Mouse (Mus musculus): ENCODE results near the gene Rap1a.

Rap1a gene

GRCm38 (mm10) chr3:105763132-105763851 lies 37.8 kb downstream of the Rap1a start:
- DNase-seq (ENCODE audit: low spot score): no peak

- DNase-seq (ENCODE audit: low spot score): no peak
These were observed 41.1 kb downstream of the Rap1a start for GRCm38 (mm10) chr3:105760063-105760462.

GRCm38 (mm10) chr3:105758658-105759057 lies 42.5 kb downstream of the Rap1a start:
- DNase-seq (ENCODE audit: low spot score): no peak

GRCm38 (mm10) chr3:105758098-105758497 lies 43.0 kb downstream of the Rap1a start:
- DNase-seq (ENCODE audit: low spot score): no peak

GRCm38 (mm10) chr3:105757323-105758083 lies 43.6 kb downstream of the Rap1a start:
- DNase-seq (ENCODE audit: low spot score): no peak

GRCm38 (mm10) chr3:105756505-105756904 lies 44.6 kb downstream of the Rap1a start:
- no peak for DNase-seq (ENCODE audit: low spot score)

GRCm38 (mm10) chr3:105755123-105755522 lies 46.0 kb downstream of the Rap1a start:
- DNase-seq (ENCODE audit: low spot score): no peak

- no peak for DNase-seq (ENCODE audit: low spot score)
These were observed 47.0 kb downstream of the Rap1a start for GRCm38 (mm10) chr3:105754184-105754583.

- no peak for DNase-seq (ENCODE audit: low spot score)
These were observed 50.3 kb downstream of the Rap1a start for GRCm38 (mm10) chr3:105750810-105751209.

- DNase-seq (ENCODE audit: low spot score): no peak
These were observed 54.6 kb downstream of the Rap1a start for GRCm38 (mm10) chr3:105746542-105746941.

- no peak for DNase-seq (ENCODE audit: low spot score)
These were observed 63.5 kb downstream of the Rap1a start for GRCm38 (mm10) chr3:105737666-105738065.

GRCm38 (mm10) chr3:105737070-105737469 lies 64.1 kb downstream of the Rap1a start:
- no peak for DNase-seq (ENCODE audit: low spot score)

GRCm38 (mm10) chr3:105736148-105736547 lies 65.0 kb downstream of the Rap1a start:
- no peak for DNase-seq (ENCODE audit: low spot score)

- no peak for DNase-seq (ENCODE audit: low spot score)
These were observed 65.9 kb downstream of the Rap1a start for GRCm38 (mm10) chr3:105735285-105735684.

- DNase-seq (ENCODE audit: low spot score): no peak
These were observed 67.6 kb downstream of the Rap1a start for GRCm38 (mm10) chr3:105733538-105733937.

GRCm38 (mm10) chr3:105732360-105732759 lies 68.8 kb downstream of the Rap1a start:
- no peak for DNase-seq (ENCODE audit: low spot score)

GRCm38 (mm10) chr3:105726037-105726436 lies 75.1 kb downstream of the Rap1a start:
- DNase-seq (ENCODE audit: low spot score): peak; percentile 67

- no peak for DNase-seq (ENCODE audit: low spot score)
These were observed 78.6 kb downstream of the Rap1a start for GRCm38 (mm10) chr3:105722510-105722909.

GRCm38 (mm10) chr3:105721681-105722201 lies 79.4 kb downstream of the Rap1a start:
- no peak for DNase-seq (ENCODE audit: low spot score)

- DNase-seq (ENCODE audit: low spot score): no peak
These were observed 80.6 kb downstream of the Rap1a start for GRCm38 (mm10) chr3:105720514-105720913.

- DNase-seq (ENCODE audit: low spot score): no peak
These were observed 81.2 kb downstream of the Rap1a start for GRCm38 (mm10) chr3:105719979-105720378.

GRCm38 (mm10) chr3:105718746-105719145 lies 82.4 kb downstream of the Rap1a start:
- no peak for DNase-seq (ENCODE audit: low spot score)

GRCm38 (mm10) chr3:105717856-105718555 lies 83.1 kb downstream of the Rap1a start:
- no peak for DNase-seq (ENCODE audit: low spot score)

All from c-Kit-positive CD71-positive TER-119-positive erythroid progenitor cells, embryonic 14.5 days (primary cell).